Mouse (Mus musculus) 416B (cell line): ENCODE results near the gene Mcm5.

Source experiments
- DNase-seq: peaks from one replicate; pipeline ENCODE4 v3.0.0; 2011; ENCODE audit warnings: low read depth

The Mcm5 gene

DNA sequence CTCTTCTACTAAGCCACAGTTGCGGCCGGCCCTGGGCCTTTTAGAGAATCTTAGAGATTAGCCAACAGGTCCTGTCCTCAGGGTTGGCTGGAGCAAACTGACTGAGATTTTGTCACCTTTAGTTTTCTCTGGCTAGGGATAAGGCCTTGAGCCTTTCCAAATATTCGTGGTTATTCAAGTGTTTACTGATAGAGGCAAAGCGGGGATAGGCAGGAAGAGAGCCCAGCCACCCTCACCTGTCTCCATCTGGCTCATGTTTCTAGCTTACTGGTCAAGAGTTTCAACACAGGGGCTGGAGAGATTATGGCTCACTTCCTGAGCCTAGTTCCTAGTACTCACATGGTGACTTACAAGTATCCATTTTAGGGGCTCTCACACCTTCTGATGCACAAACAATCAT, 6.4 kb upstream of the Mcm5 start:
- no peak for DNase-seq

DNA sequence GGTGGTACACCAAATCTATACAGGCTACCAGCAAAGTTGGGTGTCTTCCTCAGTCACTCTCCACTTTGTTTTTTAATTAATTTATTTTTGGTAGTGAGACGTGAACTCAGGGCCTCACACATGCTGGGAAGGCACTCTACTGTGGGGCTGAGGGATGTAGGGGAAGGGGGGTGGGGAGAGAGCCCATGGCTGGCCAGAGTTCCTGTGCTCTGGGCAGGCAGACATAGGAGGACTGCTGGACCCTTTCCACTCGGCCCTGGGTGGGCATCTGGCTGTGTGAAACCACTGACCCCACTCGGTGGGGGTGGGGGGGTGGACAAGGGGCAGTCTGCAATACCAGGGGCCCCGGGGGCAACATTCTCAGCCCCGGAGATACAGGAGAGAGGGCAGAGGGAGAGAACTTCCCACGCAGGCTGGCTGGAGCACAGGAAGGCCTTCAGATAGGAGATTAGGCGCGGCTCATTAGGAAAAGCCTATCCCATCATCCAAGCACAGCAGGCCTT, 5.9 kb upstream of the Mcm5 start:
- no peak for DNase-seq

GRCm38 (mm10) chr8:75108527-75109235, 688 bp upstream of the Mcm5 start:
- DNase-seq = peak; percentile 86

DNA sequence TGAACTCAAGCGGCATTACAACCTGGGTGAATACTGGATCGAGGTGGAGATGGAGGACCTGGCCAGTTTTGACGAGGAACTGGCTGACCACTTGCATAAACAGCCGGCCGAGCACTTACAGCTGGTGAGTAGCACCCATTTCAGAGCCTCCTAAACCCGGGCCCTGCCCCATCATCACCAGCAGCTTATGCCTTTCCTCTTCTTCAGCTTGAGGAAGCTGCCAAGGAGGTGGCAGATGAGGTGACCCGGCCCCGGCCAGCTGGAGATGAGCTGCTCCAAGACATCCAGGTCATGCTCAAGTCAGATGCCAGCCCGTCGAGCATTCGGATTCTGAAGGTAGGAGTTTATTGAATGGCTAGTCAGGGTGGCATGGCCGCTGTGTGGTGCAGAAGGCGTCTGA, 724 bp downstream of the Mcm5 start:
- DNase-seq = no peak

GRCm38 (mm10) chr8:75118505-75118904, 9.1 kb downstream of the Mcm5 start:
- no peak for DNase-seq

DNA sequence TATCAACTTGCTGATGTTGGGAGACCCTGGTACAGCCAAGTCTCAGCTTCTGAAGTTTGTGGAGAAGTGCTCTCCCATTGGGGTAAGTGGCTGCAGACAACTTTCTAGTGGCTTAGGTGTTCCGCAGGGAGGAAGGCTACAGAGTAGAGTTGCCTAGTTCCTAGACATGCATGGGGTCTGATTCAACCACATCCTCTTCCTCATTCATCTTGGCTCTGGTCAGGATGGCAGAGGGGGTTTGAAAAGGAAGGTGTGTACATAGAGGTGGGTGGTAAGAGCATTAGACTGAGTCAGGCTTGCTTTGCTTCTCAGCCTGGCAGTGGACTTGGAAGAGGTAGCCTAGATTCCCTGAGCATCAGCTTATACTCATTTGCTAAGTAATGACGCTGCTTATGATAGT, 9.9 kb downstream of the Mcm5 start:
- peak; percentile 20 for DNase-seq

DNA sequence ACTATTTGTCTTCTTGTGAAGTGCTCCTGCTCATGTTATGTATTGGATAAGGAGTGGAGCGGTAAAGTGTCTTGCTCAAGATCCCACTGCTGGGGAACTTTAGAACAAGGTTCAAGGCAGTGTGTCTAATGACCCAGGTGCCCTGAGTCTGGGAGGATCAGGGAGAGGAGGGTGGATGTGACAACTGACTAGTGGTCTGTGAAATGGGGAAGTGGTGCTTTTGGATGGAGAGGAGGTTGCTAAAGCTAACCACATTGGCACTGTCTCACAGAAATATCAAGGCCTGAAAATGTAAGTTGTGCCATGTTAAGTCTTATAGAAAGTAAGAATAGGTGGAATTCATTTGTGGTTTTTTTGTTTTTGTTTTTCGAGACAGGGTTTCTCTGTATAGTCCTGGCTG, 10.4 kb downstream of the Mcm5 start:
- peak; percentile 74 for DNase-seq

GRCm38 (mm10) chr8:75127406-75127805, 18.0 kb downstream of the Mcm5 start:
- no peak for DNase-seq

DNA sequence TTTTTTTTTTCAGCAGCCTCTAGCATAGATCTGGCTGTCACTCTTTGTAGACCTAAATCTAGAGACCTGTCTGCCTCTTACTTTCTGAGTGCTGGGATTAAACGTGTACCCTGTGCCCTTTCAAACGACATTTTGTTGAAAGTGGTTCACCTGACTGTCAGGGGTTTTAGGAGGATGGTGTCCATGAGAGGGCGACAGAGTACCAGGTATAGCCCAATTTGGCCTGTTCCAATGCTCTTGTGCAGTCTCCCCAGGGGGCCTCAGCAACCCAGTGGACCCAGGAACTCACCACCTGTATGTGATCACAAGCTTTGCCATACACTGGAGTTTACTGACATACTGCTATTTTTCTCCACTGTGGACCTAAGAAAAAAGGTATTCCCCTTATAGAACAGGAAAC, 23.1 kb downstream of the Mcm5 start:
- peak; percentile 43 for DNase-seq

DNA sequence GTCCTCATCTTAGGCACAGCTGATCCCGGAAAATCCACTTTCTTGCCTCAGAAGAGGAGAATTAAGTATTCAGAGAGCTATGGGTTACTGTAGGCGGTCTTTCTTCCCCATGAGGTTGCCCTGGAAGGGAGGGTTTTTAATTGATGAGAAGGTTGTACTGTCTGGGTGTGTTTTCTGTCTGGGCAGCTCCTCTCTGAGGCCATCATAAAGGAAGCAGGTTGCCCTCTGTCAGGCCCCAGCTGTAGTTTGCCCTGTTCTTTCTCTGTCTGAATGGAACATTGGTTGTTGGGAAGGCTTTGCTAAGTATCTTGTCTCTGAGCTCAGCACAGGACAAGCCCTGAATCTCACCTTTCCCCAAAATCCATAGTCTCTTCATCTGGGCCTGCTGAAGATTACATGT, 24.0 kb downstream of the Mcm5 start:
- DNase-seq = no peak

DNA sequence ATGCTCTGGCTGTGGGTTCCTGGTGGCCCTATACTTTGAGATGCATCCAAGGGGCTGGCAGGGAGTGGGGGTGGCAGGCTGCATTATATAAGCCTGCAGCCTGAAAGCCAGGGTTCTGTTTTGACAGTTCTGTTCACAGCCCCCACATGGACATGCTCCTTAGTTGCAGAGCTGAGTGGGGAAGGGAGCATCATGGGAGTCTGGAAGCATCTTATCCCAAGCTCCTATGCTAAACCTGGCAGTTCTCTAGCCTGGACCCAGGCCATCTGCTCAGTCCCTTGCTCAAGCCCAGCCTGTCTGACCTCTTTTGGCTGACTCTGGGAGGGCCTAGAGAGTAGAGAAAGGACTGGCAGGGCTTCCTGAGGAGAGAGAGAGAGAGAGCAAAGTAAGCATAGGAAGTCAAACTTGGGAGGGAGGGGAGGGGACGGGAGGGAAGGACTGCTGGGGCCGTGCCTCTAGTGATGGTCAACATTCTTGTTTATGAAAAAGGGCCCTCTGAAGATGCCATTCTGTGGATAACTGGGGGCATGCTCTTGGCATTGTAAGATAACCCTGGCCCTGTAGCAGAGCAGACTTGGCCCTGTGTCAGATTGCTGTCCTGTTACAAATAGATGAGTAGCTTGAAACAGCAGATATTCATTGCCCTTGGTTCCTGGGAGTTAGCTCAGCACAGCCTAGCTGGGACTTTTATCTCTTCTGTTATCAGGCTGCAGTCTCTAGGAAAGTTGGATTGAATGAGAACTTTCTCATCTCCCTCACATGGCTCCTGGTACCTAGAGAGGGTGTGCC, 25.4 kb downstream of the Mcm5 start:
- no peak for DNase-seq

- DNase-seq = no peak
These were observed 26.4 kb downstream of the Mcm5 start for GRCm38 (mm10) chr8:75135756-75136155.

DNA sequence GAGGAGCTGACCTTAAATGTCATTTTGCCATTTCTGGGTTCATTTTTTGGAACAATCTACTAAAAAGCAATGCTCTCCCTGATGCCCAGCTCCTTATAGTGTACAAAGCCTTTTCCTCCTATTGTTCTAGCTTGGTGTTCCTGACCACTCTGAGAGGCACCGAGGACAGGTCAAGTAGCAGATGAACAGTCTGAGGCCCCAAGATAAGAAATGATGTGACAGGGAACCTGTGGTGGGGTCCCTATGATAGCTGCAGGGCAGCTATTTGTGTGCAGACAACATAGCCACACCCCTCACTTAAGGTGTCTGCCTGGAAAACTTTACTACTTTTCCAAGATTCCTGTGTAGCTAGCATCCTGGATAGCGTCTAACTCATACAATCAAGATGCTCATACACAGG, 26.9 kb downstream of the Mcm5 start:
- no peak for DNase-seq

GRCm38 (mm10) chr8:75137536-75137935, 28.2 kb downstream of the Mcm5 start:
- DNase-seq = no peak

GRCm38 (mm10) chr8:75150911-75151610, 41.7 kb downstream of the Mcm5 start:
- no peak for DNase-seq

DNA sequence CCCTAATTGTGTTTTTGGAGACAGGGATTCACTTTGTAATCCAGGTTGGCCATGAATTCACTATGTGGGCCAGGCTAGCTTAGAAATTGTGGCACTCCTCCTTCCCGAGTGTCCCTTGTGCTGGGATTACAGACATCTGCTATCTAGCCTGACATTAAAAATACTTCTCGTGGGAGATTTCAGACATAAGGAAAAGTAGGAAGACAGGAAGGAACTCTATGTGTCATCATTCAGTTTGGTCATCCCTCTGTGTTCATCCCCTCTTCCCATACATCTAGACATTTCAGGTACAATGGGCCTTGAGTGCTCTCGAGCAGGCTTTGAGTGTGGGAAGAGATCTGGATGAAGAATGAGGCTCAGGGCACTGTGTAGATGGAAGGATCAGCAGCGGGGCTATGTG, 42.4 kb downstream of the Mcm5 start:
- no peak for DNase-seq

- DNase-seq = no peak
These were observed 43.2 kb downstream of the Mcm5 start for GRCm38 (mm10) chr8:75152505-75153082.

DNA sequence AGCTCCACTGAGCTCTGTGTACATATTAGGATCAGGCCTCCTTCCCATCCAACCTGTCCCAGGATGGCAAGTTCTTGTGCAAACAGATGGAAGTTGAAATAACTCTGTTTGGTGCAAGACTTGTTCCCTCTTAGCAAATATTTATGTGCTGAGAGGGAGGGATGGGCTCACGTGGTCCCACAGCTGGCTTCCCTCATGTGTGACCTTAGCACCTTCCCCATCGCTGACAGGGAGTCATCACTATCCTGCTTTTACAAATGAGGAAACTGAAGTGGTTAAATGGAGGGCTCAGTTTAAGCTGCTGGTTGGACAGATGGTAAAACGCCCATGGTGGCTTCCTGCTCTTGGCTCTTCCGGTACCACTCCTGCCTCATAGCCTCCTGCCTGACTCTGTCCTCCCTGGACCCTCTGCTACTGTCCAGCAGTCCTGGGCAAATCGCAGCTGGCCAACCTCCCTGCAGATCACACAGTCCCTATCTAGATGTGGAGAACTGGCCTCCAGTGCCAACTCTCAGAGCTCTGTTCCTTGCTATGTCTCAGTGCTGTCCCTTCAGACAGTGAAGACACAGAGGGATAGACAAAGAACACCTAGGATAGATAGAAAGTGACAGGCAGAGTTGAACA, 45.6 kb downstream of the Mcm5 start:
- DNase-seq = no peak

DNA sequence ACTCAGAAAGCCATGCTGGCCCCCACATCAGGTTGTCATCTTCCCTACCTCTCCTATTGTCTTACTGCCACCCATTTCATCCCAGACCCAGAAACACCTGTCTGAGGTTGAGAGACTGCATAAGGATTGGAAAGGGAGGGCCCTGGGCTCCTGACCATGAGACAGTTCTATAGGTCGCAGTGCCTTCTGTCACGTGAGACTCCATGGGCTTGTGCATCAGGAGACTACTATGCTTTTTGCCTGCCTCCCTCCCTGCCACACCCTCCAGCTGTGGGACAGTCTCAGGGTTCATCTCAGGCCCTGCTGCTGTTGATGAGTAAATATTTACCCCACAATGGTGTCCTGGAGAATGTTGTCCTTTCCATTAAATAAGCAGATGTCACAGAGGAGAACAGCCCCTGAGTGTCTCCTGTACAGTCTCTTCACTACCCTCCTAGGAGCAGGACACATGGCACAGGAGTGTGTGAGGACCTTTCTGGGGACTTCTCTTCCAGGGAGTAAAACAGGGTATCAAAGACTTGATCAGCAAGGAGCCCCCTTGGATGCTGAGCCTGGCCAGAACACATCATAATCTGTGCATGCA, 46.5 kb downstream of the Mcm5 start:
- no peak for DNase-seq

DNA sequence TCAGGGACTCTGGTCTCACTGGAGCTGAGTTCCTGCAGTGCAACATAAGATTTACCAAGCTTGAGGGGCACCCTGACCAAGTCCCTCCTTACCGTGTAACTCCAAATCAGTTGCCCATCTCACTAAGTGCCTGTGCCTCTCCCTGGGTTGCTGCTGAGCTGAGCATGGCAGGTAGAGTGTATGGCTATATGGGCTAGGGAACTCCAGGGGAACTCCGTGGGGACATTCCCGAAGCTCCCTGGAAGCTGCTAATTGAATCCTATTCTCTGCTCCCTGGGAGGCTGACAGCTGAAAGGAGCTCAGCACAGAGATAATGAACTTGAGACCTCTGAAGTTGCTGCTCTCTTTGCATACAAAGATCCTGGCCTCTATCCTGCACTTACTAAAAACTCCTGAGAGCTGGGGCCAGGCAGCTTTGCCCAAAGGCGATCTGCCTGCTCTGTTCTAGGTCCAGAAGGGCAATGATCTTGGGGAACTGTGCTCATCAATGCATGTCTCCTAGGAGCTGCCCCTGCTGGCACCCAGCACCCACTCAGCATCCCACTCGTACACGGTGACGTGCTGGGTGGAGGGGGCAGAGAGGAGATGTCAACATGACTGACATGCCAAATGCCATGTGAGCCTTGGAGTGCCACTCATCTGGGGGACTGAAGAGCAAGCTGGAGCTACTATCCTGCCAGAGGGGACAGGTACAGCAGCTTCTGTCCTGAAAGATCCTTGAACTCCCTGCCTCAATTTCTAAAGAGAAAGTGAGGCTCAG, 48.3 kb downstream of the Mcm5 start:
- no peak for DNase-seq

- DNase-seq = no peak
These were observed 60.0 kb downstream of the Mcm5 start for GRCm38 (mm10) chr8:75169363-75169762.
